Mouse (Mus musculus): Measurements from ENCODE around the gene Phf11c.

DNA sequence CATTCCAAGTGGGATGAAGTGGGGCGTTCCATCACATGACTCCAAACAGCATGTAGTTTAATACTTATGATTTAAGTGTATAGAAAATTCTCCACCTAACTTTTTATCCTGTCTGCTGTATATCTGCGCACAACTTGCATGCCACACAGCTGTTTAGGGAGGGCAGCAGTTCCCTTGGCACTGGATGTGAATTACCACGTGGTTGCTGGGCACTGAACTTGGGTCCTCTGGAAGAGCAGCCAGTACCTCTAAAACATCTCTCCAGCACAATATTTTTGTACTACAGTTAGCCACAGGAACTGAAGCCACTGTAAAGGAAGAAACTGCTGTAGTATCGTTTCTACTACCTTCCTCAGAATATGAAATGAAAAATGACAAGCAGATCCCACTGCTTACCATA, 23.0 kb upstream of the Phf11c start:
- no peak for TF ChIP-seq CTCF (IDR thresholded peaks at IDR 0.05; ENCODE audit: low read depth)
- no peak for TF ChIP-seq EP300 (optimal IDR thresholded peaks at IDR 0.05)

All from stomach, postnatal 0 days (tissue).